ENCODE assay signal across 20 mouse cellular contexts in the genomic region with DNA sequence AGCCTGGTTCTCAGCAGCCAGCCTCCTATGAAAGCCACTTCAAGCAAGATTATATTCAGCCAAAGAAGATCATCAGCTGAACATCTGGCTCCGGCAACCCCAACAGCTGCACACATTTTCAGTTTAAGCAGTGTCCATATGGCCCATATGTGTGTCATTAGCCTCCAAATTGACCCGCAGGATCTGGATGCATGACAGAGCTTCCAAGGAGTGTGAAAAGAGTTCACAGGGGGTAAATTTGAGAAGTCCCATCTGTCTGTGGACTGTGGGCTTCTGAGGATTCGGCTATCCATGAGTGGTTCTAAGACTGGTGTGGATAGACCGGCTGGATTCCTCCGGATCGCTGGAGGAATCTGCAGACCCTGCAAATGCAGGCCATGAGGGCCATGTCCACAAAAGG.
DNase-seq lines count a peak whose midpoint lies in the region; ATAC-seq and TF ChIP-seq lines count a peak whose summit lies in the region.
"Had no signal": no experiment of that assay in that cellular context is flagged by ENCODE, and none has a peak within 500 bp of the region (broad histone marks: within the 10 kb centered on the region; RNA-seq: fewer than 3 reads in every experiment).

No protein-coding gene starts in this region.

- 57% methylated on average over 6 of the region's 6 CpGs for WGBS in embryonic facial prominence, embryonic 10.5 days
- 69% methylated on average over 6 of the region's 6 CpGs for WGBS in limb, embryonic 10.5 days
- WGBS in heart, adult 2 months, result 80% methylated on average over 6 of the region's 6 CpGs
- 92% methylated on average over 6 of the region's 6 CpGs for WGBS in forebrain, postnatal 0 days

- TF ChIP-seq EP300 in heart, adult 2 months (IDR thresholded peaks at IDR 0.05; ENCODE audit: insufficient read depth, low read depth, low read length), result no peak

- no peaks in the 10 kb centered on the region for H3K4me1 ChIP-seq in embryonic facial prominence, embryonic 10.5 days
- H3K4me1 ChIP-seq in limb, embryonic 10.5 days, result no peaks in the 10 kb centered on the region
- no peaks in the 10 kb centered on the region for H3K4me1 ChIP-seq in heart, adult 2 months (ENCODE audit: control insufficient read depth, insufficient read depth, low read length)
- no peaks in the 10 kb centered on the region for H3K4me1 ChIP-seq in forebrain, postnatal 0 days (ENCODE audit: insufficient read depth)
- H3K4me1 ChIP-seq: liver, embryonic 15.5 days; midbrain, embryonic 15.5 days; neural tube, embryonic 13.5 days had no signal

- no peak for TF ChIP-seq CTCF in heart, adult 2 months (IDR thresholded peaks at IDR 0.05)
- no peak for TF ChIP-seq CTCF in forebrain, postnatal 0 days (IDR thresholded peaks at IDR 0.05; ENCODE audit: low read depth)

- DNase-seq in kidney, postnatal 10 days, result peak; percentile 45
- no peak for DNase-seq in kidney, adult 11 months
- peak; percentile 43 for DNase-seq in embryo, embryonic 10.5 days (ENCODE audit: low spot score)
- DNase-seq in embryonic facial prominence, embryonic 10.5 days (ENCODE audit: low spot score), result peak; percentile 36
- peak; percentile 33 for DNase-seq in limb, embryonic 10.5 days (ENCODE audit: low spot score)
- DNase-seq in heart, adult 2 months, result no peak
- no peak for DNase-seq in forebrain, postnatal 0 days
- DNase-seq: adrenal gland, postnatal 25 days; cerebellum, postnatal 36 days; gastrocnemius, postnatal 14 days; layer of hippocampus, adult 9-11 months; right cerebral cortex, adult 18-20 months; thymus, adult 18-20 months had no signal

- H3K4me2 ChIP-seq in forebrain, postnatal 0 days (ENCODE audit: low read depth), result no peak overlapping the region
- H3K4me2 ChIP-seq: liver, embryonic 15.5 days; midbrain, embryonic 15.5 days; neural tube, embryonic 13.5 days had no signal

- no peak for TF ChIP-seq POLR2A in heart, adult 2 months (IDR thresholded peaks at IDR 0.05; ENCODE audit: insufficient read depth, low read depth, low read length)

- no peaks in the 10 kb centered on the region for H3K9me3 ChIP-seq in embryonic facial prominence, embryonic 10.5 days
- H3K9me3 ChIP-seq in limb, embryonic 10.5 days (replicated peaks), result no peaks in the 10 kb centered on the region
- no peaks in the 10 kb centered on the region for H3K9me3 ChIP-seq in forebrain, postnatal 0 days (ENCODE audit: low read length)
- H3K9me3 ChIP-seq: liver, embryonic 15.5 days; midbrain, embryonic 15.5 days; neural tube, embryonic 13.5 days had no signal

- ATAC-seq in forebrain, postnatal 0 days, result no peak
- ATAC-seq: CD4-positive, CD25-positive, alpha-beta regulatory T cell, adult 4 months; forebrain, embryonic 16.5 days; midbrain, embryonic 15.5 days had no signal

- H3K27ac ChIP-seq in embryonic facial prominence, embryonic 10.5 days (replicated peaks), result no peak overlapping the region
- no peak overlapping the region for H3K27ac ChIP-seq in limb, embryonic 10.5 days
- H3K27ac ChIP-seq in heart, adult 2 months, result no peak overlapping the region
- no peak overlapping the region for H3K27ac ChIP-seq in forebrain, postnatal 0 days (ENCODE audit: low read depth, low read length)
- H3K27ac ChIP-seq: liver, embryonic 15.5 days; macrophage; midbrain, embryonic 15.5 days; neural tube, embryonic 13.5 days had no signal

- no peaks in the 10 kb centered on the region for H3K79me2 ChIP-seq in heart, adult 2 months (replicated peaks; ENCODE audit: control insufficient read depth, insufficient read depth, low read length)

- no peak overlapping the region for H3K9ac ChIP-seq in heart, adult 2 months (ENCODE audit: low read depth, low read length)
- H3K9ac ChIP-seq in forebrain, postnatal 0 days, result no peak overlapping the region
- H3K9ac ChIP-seq: liver, embryonic 15.5 days; midbrain, embryonic 15.5 days; neural tube, embryonic 13.5 days had no signal

- no peak overlapping the region for H3K4me3 ChIP-seq in embryonic facial prominence, embryonic 10.5 days
- H3K4me3 ChIP-seq in limb, embryonic 10.5 days, result no peak overlapping the region
- no peak overlapping the region for H3K4me3 ChIP-seq in heart, adult 2 months
- no peak overlapping the region for H3K4me3 ChIP-seq in forebrain, postnatal 0 days (ENCODE audit: low read depth, low read length)
- H3K4me3 ChIP-seq: erythroblast, embryonic 14.5 days; liver, embryonic 15.5 days; midbrain, embryonic 15.5 days; neural tube, embryonic 13.5 days had no signal

- intact Hi-C loops in heart, adult 2 months (cut with DNase I), result no loop called here

- no peaks in the 10 kb centered on the region for H3K36me3 ChIP-seq in embryonic facial prominence, embryonic 10.5 days (replicated peaks)
- H3K36me3 ChIP-seq in limb, embryonic 10.5 days, result no peaks in the 10 kb centered on the region
- no peaks in the 10 kb centered on the region for H3K36me3 ChIP-seq in heart, adult 2 months (ENCODE audit: control insufficient read depth, insufficient read depth, low read length)
- no peaks in the 10 kb centered on the region for H3K36me3 ChIP-seq in forebrain, postnatal 0 days (ENCODE audit: insufficient read depth)
- H3K36me3 ChIP-seq: liver, embryonic 15.5 days; midbrain, embryonic 15.5 days; neural tube, embryonic 13.5 days had no signal

- H3K27me3 ChIP-seq in embryonic facial prominence, embryonic 10.5 days (replicated peaks; ENCODE audit: low read depth, poor library complexity, severe bottlenecking), result no peaks in the 10 kb centered on the region
- no peaks in the 10 kb centered on the region for H3K27me3 ChIP-seq in limb, embryonic 10.5 days (ENCODE audit: low read depth, poor library complexity, severe bottlenecking)
- no peaks in the 10 kb centered on the region for H3K27me3 ChIP-seq in heart, adult 2 months (ENCODE audit: control insufficient read depth, insufficient read depth, low read length)
- H3K27me3 ChIP-seq in forebrain, postnatal 0 days (ENCODE audit: insufficient read depth, low read length), result no peaks in the 10 kb centered on the region
- H3K27me3 ChIP-seq: liver, embryonic 15.5 days; midbrain, embryonic 15.5 days; neural tube, embryonic 13.5 days had no signal

Comparison
In these comparisons a context has a peak if more than half of its experiments do, and no peak if none do; other contexts are left out.
1. DNase-seq: peak in kidney, postnatal 10 days (single experiment), embryo, embryonic 10.5 days (single experiment), embryonic facial prominence, embryonic 10.5 days (single experiment) and limb, embryonic 10.5 days (single experiment); none in kidney, adult 11 months (single experiment), heart, adult 2 months (0 of 2) and forebrain, postnatal 0 days (single experiment).